Mouse (Mus musculus): ENCODE measurements around the gene Scn4b.

The Scn4b gene

DNA sequence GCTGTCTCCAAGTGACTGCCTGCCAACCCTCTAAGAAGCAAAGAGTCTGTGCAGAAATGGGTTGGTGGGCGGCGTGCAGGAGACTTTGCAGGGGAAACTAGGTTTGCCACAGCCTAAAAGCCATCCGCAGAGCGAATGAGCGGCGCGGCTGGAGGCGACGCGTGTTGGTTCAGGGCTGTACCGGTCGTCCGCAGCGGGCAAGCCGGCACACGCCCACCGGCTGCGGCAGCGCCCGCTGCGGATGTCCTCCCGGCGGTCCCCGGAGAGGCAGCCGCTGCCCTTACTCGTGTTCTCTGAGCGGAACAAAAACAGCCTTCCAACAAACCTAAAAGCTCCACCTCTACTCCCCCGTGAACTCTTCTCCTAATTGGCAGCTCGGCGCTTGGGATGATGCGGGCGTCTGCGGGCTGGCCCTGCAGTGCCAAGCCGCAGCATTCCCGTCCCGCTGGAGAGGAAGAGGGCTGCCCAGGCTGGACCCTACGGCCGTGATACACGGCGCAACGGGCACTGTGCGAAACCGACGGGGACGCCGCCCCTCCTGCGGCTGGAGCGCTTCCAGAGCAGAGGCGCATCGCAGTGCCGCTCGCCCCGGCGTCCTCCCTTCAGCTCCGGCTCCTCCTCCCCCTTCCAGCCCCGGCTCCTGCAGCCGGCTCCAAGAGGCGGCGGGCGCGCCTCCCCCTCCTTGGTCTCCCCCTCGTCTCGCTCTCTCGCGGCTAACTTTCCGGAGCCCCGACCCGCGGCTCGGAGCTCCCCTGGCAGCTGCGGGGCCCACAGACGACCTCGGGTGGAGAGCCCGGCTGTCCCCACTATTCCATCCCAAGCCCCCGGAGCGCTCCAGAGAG, at the start of gene Scn4b:
TSS of gene Scn4b (plus strand) at position 205 of the 842 bp plus-strand sequence.
- ATAC-seq (ENCODE audit: insufficient number of reproducible peaks, low FRiP score, low TSS enrichment), result no peak

DNA sequence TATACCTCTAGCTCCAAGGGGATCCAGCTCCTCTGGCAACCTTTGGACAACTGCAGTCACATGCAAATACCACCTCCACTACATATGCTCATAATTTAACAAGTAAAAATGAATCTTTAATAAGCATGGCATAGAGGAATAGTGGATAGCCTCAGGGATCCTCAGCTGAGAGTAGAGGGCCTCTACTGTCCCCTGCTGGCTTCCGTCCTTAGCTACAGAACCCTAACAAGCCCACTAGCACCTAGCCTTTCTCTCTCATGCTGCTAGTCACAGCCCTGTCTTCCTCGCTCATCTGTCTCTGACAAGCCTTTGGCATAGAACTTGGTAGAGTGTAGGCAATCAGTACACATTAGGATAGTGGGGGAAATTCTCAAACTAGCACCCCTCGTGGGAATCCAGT, 47.4 kb upstream of the Scn4b start:
- no peak for ATAC-seq (ENCODE audit: insufficient number of reproducible peaks, low FRiP score, low TSS enrichment)

- ATAC-seq (ENCODE audit: insufficient number of reproducible peaks, low FRiP score, low TSS enrichment), result no peak
Measured at GRCm38 (mm10) chr9:45092641-45093040, 45.6 kb upstream of the Scn4b start.

GRCm38 (mm10) chr9:45095149-45095937, 42.9 kb upstream of the Scn4b start:
- ATAC-seq (ENCODE audit: insufficient number of reproducible peaks, low FRiP score, low TSS enrichment), result no peak

DNA sequence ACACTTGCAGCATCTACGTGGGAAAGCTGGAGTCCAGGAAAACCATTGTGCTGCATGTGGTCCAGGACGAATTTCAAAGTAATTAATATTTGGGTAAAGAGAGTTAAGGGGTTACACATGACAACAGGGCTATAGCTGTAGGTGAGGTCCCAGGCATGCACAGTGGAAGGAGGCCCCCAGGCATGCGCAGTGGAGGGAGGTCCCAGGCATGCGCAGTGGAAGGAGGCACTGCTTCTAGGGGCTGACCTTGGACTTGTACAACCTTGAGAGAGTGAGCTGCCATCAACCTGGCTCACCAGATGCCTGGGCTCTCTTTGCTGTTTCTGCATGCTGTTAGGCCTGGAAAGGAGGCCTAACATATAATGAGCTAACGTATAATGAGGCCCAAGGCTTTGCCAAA, 40.3 kb upstream of the Scn4b start:
- ATAC-seq (ENCODE audit: insufficient number of reproducible peaks, low FRiP score, low TSS enrichment), result no peak

DNA sequence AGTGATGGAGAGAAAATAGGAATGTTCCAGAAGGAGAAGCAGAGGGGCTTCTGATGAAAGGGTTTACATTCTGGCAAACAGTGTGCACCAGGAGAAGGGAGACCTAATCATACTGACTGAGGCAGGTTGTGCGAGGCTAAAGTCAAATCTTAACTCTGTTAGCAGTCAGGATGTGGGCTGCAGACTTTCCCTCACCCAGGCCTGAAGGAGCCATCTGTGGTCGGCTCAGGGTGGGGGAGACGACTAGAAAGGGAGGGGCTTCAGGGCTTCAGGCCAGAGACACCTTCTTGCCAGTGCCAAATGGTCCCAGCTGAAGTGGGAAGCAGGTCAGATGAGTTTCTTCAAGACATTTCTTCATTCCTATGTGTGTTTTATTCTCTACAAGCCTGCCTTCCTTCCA, 39.8 kb upstream of the Scn4b start:
- ATAC-seq (ENCODE audit: insufficient number of reproducible peaks, low FRiP score, low TSS enrichment), result no peak

- ATAC-seq (ENCODE audit: insufficient number of reproducible peaks, low FRiP score, low TSS enrichment), result no peak
Measured at GRCm38 (mm10) chr9:45102528-45102927, 35.7 kb upstream of the Scn4b start.

DNA sequence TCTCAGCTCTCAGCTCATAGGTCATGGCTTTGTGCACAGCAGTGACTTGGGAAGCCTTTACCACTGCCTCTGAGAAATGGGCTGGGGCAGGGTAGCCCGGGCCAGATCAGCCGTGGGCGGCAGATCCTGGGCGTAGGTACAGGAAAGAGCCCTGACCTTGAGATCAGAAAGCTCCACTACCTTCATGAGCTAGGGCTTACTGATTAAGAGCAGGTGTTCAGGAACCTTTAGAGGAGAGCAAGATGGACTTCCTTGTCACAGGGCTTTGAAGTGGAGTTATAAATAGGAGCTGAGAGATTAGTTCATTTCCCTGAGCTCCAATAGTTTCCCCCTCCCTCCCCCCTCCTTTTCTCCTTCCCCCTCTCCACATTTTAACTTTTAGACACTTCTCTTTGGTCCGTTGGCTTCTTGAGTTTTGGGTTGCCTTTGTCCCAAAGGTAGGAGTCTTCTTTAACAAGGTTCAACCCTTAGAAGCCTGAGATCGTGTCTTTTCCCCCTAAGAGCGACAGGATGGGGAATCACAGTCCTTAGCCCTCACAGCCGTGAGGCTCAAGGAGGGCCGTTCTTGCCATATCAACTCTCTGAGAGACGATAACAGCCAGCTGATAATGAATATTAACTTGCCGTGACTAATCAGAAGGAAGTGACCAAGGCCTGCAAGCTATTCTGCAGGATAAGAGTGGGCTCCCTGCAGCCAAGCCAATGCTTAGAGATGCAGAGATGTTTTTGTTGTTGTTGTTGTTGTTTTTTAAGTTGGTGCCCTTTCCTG, 34.8 kb upstream of the Scn4b start:
- ATAC-seq (ENCODE audit: insufficient number of reproducible peaks, low FRiP score, low TSS enrichment), result no peak

DNA sequence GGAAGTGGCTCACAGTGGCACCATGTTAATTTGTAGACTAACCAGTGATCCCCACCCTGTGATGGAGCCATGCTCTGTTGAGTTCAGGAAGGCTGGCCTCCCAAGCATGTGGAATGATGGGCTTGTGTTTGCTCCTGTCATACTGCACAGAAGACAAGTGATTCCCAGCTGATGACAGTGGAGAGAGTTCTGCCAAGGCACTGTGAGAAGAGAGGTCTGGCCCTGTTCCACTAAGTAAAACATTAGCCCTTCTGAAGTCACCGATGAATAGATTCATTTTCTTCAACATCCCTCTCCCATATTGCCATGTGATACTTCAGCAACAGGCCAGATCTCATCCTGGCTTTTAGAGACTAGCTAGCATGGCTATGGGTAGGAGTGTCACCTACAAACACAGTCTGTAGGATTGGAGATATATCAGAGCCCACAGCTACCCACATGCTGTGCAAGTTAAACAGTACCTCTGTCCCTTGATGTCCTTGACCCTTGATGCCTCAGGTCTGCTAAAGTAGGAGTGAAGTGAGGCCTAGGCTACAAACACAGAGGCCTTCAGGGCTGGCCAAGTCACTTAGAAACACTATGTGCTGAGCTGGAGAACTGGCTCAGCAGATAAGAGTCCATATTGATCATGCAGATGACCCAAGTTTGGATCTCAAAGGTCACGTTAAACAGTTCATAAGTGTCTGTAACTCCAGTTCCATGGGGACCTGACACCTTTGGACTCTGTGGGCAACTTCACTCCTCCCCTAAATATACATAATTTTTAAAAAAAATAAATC, 32.4 kb upstream of the Scn4b start:
- no peak for ATAC-seq (ENCODE audit: insufficient number of reproducible peaks, low FRiP score, low TSS enrichment)

- ATAC-seq (ENCODE audit: insufficient number of reproducible peaks, low FRiP score, low TSS enrichment), result peak; percentile 84
Measured at GRCm38 (mm10) chr9:45115706-45116105, 22.5 kb upstream of the Scn4b start.

- ATAC-seq (ENCODE audit: insufficient number of reproducible peaks, low FRiP score, low TSS enrichment), result no peak
Measured at GRCm38 (mm10) chr9:45116819-45117218, 21.4 kb upstream of the Scn4b start.

GRCm38 (mm10) chr9:45117741-45118431, 20.3 kb upstream of the Scn4b start, which contains the start of gene Scn2b:
TSS of gene Scn2b (plus strand) at chr9:45117782.
- ATAC-seq (ENCODE audit: insufficient number of reproducible peaks, low FRiP score, low TSS enrichment), result no peak

- ATAC-seq (ENCODE audit: insufficient number of reproducible peaks, low FRiP score, low TSS enrichment), result peak; percentile 49; the same call in 1 of the 2 replicates
Measured at GRCm38 (mm10) chr9:45118552-45118951, 19.6 kb upstream of the Scn4b start.

DNA sequence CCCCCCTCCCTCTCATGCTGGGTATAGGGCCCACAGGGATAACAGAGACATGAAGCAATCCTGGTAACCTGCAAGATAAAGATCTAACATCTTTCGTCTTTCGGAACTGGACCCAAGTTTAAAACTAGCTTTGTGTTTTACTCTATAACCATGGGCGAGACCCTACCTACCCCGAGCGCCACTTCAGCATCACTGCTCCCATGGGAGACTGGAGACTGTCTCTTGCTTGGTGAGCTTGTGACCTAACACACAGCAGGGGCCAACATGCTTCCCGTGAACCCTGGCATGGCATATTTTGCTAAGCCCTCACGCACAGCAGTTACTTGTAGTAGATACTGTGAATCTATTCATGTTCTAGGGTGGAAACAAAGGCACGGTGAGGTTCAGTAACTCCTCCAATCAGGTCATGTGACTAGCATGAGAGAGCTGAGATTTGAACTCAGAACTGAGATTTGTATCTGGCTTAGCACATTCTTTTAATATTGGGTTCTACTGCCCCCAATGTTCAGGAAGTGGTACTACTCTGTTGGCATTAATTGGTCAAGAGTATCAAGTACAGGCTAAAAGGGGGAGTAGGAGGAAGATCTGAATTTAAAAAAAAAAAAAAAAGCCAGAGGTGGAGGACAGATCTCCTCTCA, 18.8 kb upstream of the Scn4b start:
- ATAC-seq (ENCODE audit: insufficient number of reproducible peaks, low FRiP score, low TSS enrichment), result no peak

DNA sequence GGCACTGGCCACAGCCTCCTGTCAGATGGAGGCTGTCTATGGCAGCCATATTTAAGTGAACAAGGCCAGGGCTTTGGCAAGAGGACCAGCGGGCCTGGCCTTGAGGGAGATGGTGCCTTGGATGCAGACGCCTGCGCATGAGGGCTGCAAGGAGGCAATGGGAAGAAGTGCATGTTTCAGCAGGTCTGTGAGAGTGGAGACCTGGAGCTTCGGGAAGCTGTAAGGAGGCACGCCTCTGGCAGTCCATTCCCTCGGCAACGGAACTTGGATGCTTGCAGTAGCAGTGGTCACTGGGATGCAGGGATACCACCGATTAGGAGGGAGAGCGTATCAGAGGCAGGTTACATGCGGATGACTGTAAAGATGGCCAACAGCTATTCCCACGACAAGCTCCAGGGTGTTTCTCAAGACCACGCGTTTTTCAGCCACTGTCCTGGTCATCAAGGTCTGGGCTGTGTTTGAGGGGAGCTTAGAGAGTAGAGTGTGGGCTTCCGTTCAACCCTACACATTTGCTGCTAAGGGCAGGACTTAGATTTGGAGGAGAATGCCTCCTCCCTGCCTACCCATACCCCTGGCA, 18.2 kb upstream of the Scn4b start:
- ATAC-seq (ENCODE audit: insufficient number of reproducible peaks, low FRiP score, low TSS enrichment), result no peak

DNA sequence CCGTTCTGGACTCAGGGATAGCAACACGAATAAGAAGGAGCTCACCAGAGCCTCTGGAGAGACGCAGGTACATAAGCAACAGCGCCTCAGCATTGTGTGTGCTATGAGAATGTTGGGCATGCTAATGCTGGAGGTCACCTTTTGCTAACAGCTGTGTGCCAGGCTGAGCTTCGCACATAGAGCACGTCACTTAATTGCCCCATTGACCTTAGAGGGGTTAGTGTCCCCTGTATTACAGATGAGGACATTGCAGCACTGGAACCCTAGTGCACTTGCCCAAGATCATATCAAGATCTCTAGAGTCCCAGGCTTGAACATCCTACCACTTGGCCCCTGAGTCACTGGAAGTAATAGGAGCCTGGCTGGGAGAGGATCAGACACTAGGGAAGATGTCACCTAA, 17.6 kb upstream of the Scn4b start:
- ATAC-seq (ENCODE audit: insufficient number of reproducible peaks, low FRiP score, low TSS enrichment), result no peak

GRCm38 (mm10) chr9:45121001-45121400, 17.2 kb upstream of the Scn4b start:
- peak; percentile 8; the same call in 1 of the 2 replicates for ATAC-seq (ENCODE audit: insufficient number of reproducible peaks, low FRiP score, low TSS enrichment)

DNA sequence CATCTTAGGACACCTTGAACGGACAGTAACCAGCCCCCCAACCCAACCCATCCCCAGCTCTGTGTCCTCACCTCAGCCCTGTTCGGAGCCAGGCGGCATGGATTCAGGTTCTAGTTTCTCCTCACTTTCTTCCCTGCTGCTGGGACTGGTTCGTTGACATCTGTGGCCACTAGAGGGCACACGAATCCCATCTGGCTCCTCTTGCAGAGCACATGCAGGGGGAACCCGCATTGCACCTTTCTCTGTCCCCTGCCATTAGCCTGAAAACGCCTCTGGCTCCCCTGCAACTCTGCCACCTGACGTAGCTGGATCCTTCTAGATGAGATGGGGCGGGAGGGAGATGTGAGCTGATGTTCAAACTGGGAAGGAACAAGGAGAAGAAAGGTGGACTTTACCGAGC, 16.4 kb upstream of the Scn4b start:
- peak; percentile 33; the same call in 1 of the 2 replicates for ATAC-seq (ENCODE audit: insufficient number of reproducible peaks, low FRiP score, low TSS enrichment)
